Mouse (Mus musculus) lung, embryonic 16.5 days (tissue): ENCODE results near the gene Fosl2. TPM values are rescaled to one million over a fixed set of nuclear protein-coding genes. Genes with fewer than 3 reads are reported as not detected.

Experiments used
- ATAC-seq: fragments of 200-750 bp; cut with Nextera tagmentation; 2 replicates; pipeline ENCODE4 v1.8.0; 2017; ENCODE audit warnings: low read depth, mild to moderate bottlenecking, moderate library complexity
- H3K27ac ChIP-seq: fragments of 300-500 bp; sonication (generic); 2 replicates; pipeline ENCODE4 v1.5.1; 2014; ENCODE audit warnings: mild to moderate bottlenecking, control low read depth, low read length
- H3K27me3 ChIP-seq: fragments of 300-500 bp; sonication (generic); 2 replicates; pipeline ENCODE4 v1.6.1; 2014; ENCODE audit warnings: low read depth, low read length, mixed read lengths; ENCODE audit not compliant: control insufficient read depth, insufficient read depth
- H3K36me3 ChIP-seq: fragments of 300-500 bp; sonication (generic); 2 replicates; pipeline ENCODE4 v1.6.1; 2014; ENCODE audit warnings: low read length; ENCODE audit not compliant: control insufficient read depth, insufficient read depth
- H3K4me1 ChIP-seq: fragments of 300-500 bp; sonication (generic); replicated peaks from 2 replicates; pipeline ENCODE4 v1.6.1; 2014; ENCODE audit warnings: low read length, mixed read lengths; ENCODE audit not compliant: control insufficient read depth, insufficient read depth
- H3K4me2 ChIP-seq: fragments of 300-500 bp; sonication (generic); 2 replicates; pipeline ENCODE4 v1.6.1; 2014; ENCODE audit warnings: low read depth, low read length, control low read depth
- H3K4me3 ChIP-seq: fragments of 300-500 bp; sonication (generic); 2 replicates; pipeline ENCODE4 v1.5.1; 2014; ENCODE audit warnings: mild to moderate bottlenecking, low read length, control low read depth
- H3K9ac ChIP-seq: fragments of 300-500 bp; sonication (generic); 2 replicates; pipeline ENCODE4 v1.6.1; 2014; ENCODE audit warnings: low read length, control low read depth
- H3K9me3 ChIP-seq: fragments of 300-500 bp; sonication (generic); 2 replicates; pipeline ENCODE4 v1.6.1; 2016; ENCODE audit warnings: low read length; ENCODE audit not compliant: control insufficient read depth
- whole genome bisulfite sequencing: fragments of 180-500 bp; shearing (Covaris S2); extraction: QIAGEN DNeasy Blood & Tissue Kit; methylation state at CpG from one replicate; pipeline ENCODE4 v1.1.7; 2014; 5-methylcytosine and 5-hydroxymethylcytosine counted together
- polyA plus RNA-seq: library from polyadenylated mRNA; unstranded; fragments of >200 nt; fragmentation: Nextera tagmentation; extraction: Ambion mirVana; gene quantifications from 2 replicates; pipeline ENCODE4 v1.2.1, GENCODE M21; 2015

The Fosl2 gene
- polyA plus RNA-seq, 1 experiment from 2014 or later = 3.4 TPM

DNA sequence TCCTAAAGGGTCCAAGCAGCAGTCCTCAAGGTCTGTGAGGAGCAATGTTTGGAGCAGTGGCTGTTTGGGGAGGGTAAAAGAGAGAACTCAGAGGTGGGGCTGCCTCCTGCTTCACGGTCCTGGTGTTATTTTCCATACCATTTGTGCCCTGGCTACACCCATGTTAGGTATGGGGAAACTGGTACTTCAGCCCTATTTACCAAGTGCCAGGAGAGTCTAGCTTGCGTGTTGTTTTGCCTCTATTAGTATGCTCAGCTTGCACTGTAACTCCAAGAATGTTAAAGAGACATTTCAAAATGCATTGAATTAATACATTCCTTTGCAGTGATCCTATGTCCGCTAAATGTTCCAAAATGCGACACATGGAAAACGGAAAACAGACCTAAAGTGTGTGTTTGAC lies 55.7 kb downstream of the Fosl2 start:
- Histone ChIP-seq H3K36me3 (no peaks in the 10 kb centered on the region), H3K27ac (peak overlapping the region; percentile 40; the same call in 1 of the 2 replicates), H3K4me3 (no peak overlapping the region), H3K9me3 (no peaks in the 10 kb centered on the region), H3K4me2 (no peak overlapping the region), H3K9ac (no peak overlapping the region), H3K4me1 (no peaks in the 10 kb centered on the region), H3K27me3 (no peaks in the 10 kb centered on the region)
- 62% methylated on average over 5 of the region's 5 CpGs for WGBS
- peak; percentile 72 for ATAC-seq

DNA sequence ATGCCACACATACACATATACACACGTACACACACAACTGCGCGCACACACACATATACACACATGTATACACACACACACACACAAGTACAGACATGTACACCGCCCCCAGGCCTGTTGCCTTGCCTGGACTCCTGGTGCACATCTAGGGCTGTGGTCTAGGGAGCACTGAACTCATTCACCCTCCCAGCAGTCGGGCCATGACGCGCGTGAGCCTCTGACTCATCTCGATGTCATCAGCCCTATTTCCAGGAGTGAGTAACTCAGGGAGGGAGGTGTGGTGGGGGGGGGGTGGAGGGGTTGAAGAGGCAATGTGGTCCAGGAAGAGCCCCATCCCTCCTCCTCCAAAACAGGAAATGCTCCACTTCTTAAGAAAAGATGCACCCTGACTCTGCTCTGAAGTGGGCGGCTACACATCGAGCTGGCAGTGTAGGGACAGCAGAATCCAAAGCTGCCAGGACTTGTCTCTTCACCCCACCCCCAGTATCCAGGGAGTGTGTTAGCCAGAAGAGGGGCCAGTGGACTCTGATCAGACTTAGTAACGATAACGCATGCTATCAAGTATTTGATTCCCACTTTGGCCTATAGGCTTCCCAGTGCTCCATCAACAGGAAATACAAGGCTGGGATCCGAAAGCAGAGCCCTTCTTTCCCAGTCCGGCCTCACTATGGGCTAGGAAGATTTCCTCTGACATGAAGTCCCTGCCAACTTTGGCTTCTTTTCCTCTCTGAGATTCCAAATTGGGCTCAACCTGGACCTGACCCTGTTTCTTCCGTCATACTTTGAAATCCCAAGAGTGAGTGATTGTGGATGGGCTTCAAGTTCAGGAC lies 56.6 kb downstream of the Fosl2 start:
- Histone ChIP-seq H3K36me3 (no peaks in the 10 kb centered on the region), H3K27me3 (no peaks in the 10 kb centered on the region), H3K4me3 (no peak overlapping the region), H3K9ac (no peak overlapping the region), H3K9me3 (no peaks in the 10 kb centered on the region), H3K27ac (no peak overlapping the region), H3K4me2 (no peak overlapping the region), H3K4me1 (no peaks in the 10 kb centered on the region)
- WGBS = 74% methylated on average over 16 of the region's 16 CpGs
- 0 out of 2 replicates have a peak, but pooled peaks have one; percentile 23 for ATAC-seq

DNA sequence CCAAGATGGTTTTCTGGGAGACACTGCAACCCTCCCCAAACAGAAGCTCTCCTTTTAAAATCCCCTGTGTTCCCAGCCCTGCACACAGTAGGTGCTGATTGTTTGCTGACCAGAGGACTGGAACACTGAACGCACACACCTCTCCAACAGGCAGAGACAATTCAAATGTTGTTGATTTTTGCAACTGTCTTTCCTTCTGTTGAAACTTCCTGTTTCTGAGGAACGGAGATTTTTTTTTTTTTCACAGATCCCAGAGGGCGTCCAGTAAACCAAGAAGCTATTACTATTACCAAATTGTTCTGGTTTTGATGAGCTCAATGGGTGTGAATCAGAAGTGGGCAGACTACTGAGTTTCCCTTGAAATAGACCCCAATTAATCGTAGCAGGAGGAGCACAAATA lies 58.6 kb downstream of the Fosl2 start:
- H3K27ac ChIP-seq = no peak overlapping the region
- no peaks in the 10 kb centered on the region for H3K9me3 ChIP-seq
- H3K4me3 ChIP-seq = no peak overlapping the region
- no peak for ATAC-seq
- no peak overlapping the region for H3K4me2 ChIP-seq
- H3K36me3 ChIP-seq = no peaks in the 10 kb centered on the region
- no peak overlapping the region for H3K9ac ChIP-seq
- H3K27me3 ChIP-seq = no peaks in the 10 kb centered on the region
- 65% methylated on average over 4 of the region's 4 CpGs for WGBS
- H3K4me1 ChIP-seq = no peaks in the 10 kb centered on the region

DNA sequence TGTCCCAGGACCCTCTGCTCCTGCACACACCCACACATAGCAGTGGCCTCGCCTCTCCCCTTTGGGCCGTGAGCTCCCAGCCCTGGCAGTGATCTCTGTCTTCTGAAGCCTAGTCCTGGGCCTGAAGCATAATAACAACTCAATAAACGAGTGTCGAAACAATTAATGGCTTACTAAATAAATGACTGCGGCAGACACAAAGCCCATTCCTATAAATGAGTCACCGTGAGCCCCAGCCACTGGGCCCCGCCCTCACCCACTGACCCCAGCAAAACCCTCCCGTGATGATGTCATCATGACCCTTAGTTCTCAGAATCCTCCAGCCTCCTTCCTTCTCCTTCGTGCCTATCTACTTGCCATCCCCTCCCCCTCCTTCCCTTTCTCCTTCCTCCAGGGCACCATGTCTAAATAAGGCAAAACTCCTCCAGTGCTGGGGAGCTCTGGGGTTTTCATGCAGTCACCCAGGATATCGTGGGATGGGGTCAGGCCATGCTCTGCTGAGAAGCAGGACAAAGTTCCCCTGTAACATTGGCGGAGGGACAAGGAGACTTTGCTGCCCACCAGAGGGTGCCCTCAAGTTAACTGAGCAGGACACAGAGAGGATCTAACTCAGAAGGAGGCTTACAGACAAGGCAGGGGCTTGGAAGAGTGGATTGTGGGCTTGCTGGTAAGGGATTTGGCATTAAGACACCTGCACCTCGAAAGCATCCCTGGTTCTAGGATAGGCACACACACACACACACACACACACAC lies 60.4 kb downstream of the Fosl2 start:
- H3K36me3 ChIP-seq = no peaks in the 10 kb centered on the region
- H3K27ac ChIP-seq = no peak overlapping the region
- no peak overlapping the region for H3K4me3 ChIP-seq
- no peaks in the 10 kb centered on the region for H3K27me3 ChIP-seq
- no peaks in the 10 kb centered on the region for H3K9me3 ChIP-seq
- H3K4me1 ChIP-seq = no peaks in the 10 kb centered on the region
- 53% methylated on average over 12 of the region's 12 CpGs for WGBS
- H3K9ac ChIP-seq = no peak overlapping the region
- ATAC-seq = no peak
- H3K4me2 ChIP-seq = no peak overlapping the region

DNA sequence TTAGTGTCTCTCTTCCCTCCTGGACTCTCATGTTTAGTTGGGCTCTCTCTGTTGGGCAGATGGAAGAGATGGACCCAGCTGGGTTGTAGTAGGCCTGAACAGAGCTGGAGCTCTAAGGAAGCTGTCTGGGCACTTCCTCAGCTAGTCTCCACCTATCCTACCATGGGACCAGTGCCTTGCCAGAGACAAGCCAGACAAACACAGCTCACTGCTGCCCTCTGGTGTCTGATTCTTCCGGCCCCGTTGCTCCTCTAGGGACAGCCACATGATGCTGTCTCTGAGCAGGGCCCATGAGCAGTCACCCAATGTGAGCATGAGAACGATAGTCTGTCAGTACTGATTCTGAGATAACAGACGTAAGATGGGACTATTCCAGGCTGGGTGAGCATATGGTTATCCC lies 62.1 kb downstream of the Fosl2 start:
- no peaks in the 10 kb centered on the region for H3K9me3 ChIP-seq
- H3K27me3 ChIP-seq = no peaks in the 10 kb centered on the region
- WGBS = 6% methylated on average over 4 of the region's 4 CpGs
- H3K4me2 ChIP-seq = no peak overlapping the region
- peak; percentile 93 for ATAC-seq
- no peaks in the 10 kb centered on the region for H3K4me1 ChIP-seq
- H3K36me3 ChIP-seq = no peaks in the 10 kb centered on the region
- H3K4me3 ChIP-seq = no peak overlapping the region
- no peak overlapping the region for H3K9ac ChIP-seq
- H3K27ac ChIP-seq = no peak overlapping the region

DNA sequence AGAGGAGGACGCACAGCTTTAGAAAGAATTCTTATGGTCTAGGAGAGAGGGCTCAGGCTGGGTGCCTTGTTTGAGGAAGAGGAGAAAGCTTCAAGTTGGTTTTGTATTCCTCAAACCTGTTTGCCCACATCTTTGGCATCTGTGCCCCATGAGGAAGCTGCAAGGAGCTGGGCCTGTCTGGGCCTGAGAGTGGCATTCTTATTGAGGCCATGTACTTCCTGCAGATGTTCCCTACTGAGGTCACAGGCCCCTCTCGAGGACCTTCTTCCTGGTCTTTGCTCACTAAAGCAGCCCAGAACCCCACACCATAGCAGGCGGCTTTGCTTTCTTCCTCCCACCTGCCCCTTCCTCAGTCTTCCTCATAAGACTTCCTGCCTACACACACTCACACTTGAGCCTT lies 63.5 kb downstream of the Fosl2 start:
- Histone ChIP-seq H3K9me3 (no peaks in the 10 kb centered on the region), H3K4me1 (no peaks in the 10 kb centered on the region), H3K36me3 (no peaks in the 10 kb centered on the region), H3K27me3 (no peaks in the 10 kb centered on the region), H3K9ac (no peak overlapping the region), H3K4me2 (no peak overlapping the region), H3K4me3 (no peak overlapping the region), H3K27ac (no peak overlapping the region)
- no peak for ATAC-seq
- WGBS = 74% methylated on average over 3 of the region's 3 CpGs

DNA sequence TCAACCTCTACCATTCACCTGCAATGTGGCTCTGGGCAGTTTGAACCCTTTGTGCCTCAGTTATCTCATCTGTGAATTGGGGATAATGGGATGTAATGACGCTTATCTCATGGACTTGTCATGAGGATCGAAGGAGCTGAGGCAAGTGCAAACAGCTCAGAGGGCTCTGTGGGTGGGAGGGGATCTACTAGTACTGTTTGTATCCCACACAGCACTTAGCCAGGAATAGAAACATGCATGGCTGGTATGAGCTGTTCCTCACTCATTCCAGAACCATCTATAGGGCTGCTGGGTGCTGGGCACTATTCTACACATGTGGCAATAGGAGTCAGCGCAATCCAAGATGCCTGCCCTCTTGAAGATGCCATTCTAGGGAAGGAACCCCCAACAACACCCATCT lies 64.0 kb downstream of the Fosl2 start:
- H3K27ac ChIP-seq = no peak overlapping the region
- H3K9me3 ChIP-seq = no peaks in the 10 kb centered on the region
- H3K4me3 ChIP-seq = no peak overlapping the region
- H3K36me3 ChIP-seq = no peaks in the 10 kb centered on the region
- no peak overlapping the region for H3K9ac ChIP-seq
- no peaks in the 10 kb centered on the region for H3K4me1 ChIP-seq
- H3K4me2 ChIP-seq = no peak overlapping the region
- WGBS = 81% methylated on average over 3 of the region's 3 CpGs
- no peak for ATAC-seq
- no peaks in the 10 kb centered on the region for H3K27me3 ChIP-seq

DNA sequence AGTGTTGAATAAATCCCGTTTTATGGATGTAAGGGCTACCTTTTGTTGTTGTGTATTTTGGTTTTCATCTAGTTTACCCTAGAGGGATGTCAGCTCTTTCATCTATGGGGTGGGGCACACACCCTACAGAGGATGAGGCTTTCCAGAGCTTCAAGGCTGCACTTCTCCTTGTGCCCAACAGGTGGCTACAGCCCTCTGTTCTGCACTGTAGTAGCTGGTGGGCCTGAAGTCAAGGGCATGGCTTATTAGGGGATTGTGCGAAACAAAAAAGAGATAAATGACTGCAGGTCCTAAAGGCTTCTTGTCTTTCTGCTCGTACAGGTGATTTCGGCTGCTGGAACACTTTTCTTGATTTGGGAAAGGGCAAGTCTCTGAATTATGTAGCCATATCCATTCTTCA lies 69.1 kb downstream of the Fosl2 start:
- Histone ChIP-seq H3K27me3 (no peaks in the 10 kb centered on the region), H3K27ac (no peak overlapping the region), H3K4me2 (no peak overlapping the region), H3K36me3 (no peaks in the 10 kb centered on the region), H3K4me3 (no peak overlapping the region), H3K4me1 (no peaks in the 10 kb centered on the region), H3K9ac (no peak overlapping the region), H3K9me3 (no peaks in the 10 kb centered on the region)
- no peak for ATAC-seq
- 68% methylated on average over 4 of the region's 4 CpGs for WGBS

DNA sequence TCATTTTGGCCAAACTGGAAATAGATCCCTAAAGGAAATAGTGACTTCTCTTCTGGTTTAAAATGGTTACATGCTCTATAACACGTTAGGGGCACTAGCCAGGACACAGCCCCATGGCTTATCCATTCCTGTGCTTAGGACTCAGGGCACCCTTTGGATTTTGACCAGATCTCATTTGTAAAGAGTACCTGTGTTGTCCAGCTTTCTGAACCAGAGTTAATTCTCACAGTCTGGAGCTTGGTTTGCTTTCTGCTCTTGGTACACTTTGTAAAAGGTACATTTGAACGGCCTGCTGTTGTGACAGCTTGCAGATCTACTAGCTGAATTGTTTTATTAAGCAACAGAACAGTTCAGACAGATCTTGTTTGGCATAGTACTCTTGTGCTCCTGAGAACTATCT lies 71.1 kb downstream of the Fosl2 start:
- no peak overlapping the region for H3K4me3 ChIP-seq
- no peaks in the 10 kb centered on the region for H3K27me3 ChIP-seq
- no peak for ATAC-seq
- H3K27ac ChIP-seq = no peak overlapping the region
- no peaks in the 10 kb centered on the region for H3K36me3 ChIP-seq
- H3K4me2 ChIP-seq = no peak overlapping the region
- H3K9ac ChIP-seq = no peak overlapping the region
- no peaks in the 10 kb centered on the region for H3K9me3 ChIP-seq
- 60% methylated on average over 2 of the region's 2 CpGs for WGBS
- H3K4me1 ChIP-seq = no peaks in the 10 kb centered on the region
